Mouse (Mus musculus) CH12.LX (cell line): ENCODE results near the gene Zfp663.

Source experiments
- CHD2 ChIP-seq: IDR thresholded peaks from 2 replicates; pipeline ENCODE4 v1.6.1; 2011; ENCODE audit warnings: low read length, improper control_type of control experiment
- CTCF ChIP-seq, 2 experiments: IDR thresholded peaks in 1 of 2; conservative IDR thresholded peaks in 1 of 2; 2 replicates each; pipeline ENCODE4 v1.5.1; 2011 to 2012; ENCODE audit warnings: low read depth in 2 of 2, low read length in 2 of 2, improper control_type of control experiment in 1 of 2, inconsistent platforms in 1 of 2, mild to moderate bottlenecking in 1 of 2, moderate library complexity in 1 of 2
- E2F4 ChIP-seq: IDR thresholded peaks from 2 replicates; pipeline ENCODE4 v1.6.1; 2011; ENCODE audit warnings: low read depth, low read length, improper control_type of control experiment; ENCODE audit not compliant: insufficient replicate concordance
- ELF1 ChIP-seq: IDR thresholded peaks from 2 replicates; pipeline ENCODE4 v1.6.1; 2014; ENCODE audit warnings: low read depth, mild to moderate bottlenecking, inconsistent platforms, low read length, improper control_type of control experiment
- ETS1 ChIP-seq: conservative IDR thresholded peaks from 2 replicates; pipeline ENCODE4 v1.6.1; 2012; ENCODE audit warnings: low read depth, mild to moderate bottlenecking, inconsistent platforms, low read length, improper control_type of control experiment, moderate library complexity
- MAFK ChIP-seq: IDR thresholded peaks from 2 replicates; pipeline ENCODE4 v1.6.1; 2011; ENCODE audit warnings: low read length, improper control_type of control experiment; ENCODE audit not compliant: insufficient replicate concordance
- RCOR1 ChIP-seq: conservative IDR thresholded peaks from 2 replicates; pipeline ENCODE4 v1.6.1; 2012; ENCODE audit warnings: low read depth, mild to moderate bottlenecking, inconsistent platforms, low read length, improper control_type of control experiment
- USF2 ChIP-seq: conservative IDR thresholded peaks from 2 replicates; pipeline ENCODE4 v1.6.1; 2011; ENCODE audit warnings: low read depth, low read length, improper control_type of control experiment
- ZC3H11A ChIP-seq: IDR thresholded peaks from 2 replicates; pipeline ENCODE4 v1.6.1; 2012; ENCODE audit warnings: low read depth, mild to moderate bottlenecking, inconsistent platforms, low read length, improper control_type of control experiment
- ZMIZ1 ChIP-seq: IDR thresholded peaks from 2 replicates; pipeline ENCODE4 v1.6.1; 2012; ENCODE audit warnings: low read depth, mild to moderate bottlenecking, inconsistent platforms, low read length, improper control_type of control experiment
- ZNF384 ChIP-seq: IDR thresholded peaks from 2 replicates; pipeline ENCODE4 v1.6.1; 2012; ENCODE audit warnings: low read depth, low read length, improper control_type of control experiment, inconsistent platforms

DNA sequence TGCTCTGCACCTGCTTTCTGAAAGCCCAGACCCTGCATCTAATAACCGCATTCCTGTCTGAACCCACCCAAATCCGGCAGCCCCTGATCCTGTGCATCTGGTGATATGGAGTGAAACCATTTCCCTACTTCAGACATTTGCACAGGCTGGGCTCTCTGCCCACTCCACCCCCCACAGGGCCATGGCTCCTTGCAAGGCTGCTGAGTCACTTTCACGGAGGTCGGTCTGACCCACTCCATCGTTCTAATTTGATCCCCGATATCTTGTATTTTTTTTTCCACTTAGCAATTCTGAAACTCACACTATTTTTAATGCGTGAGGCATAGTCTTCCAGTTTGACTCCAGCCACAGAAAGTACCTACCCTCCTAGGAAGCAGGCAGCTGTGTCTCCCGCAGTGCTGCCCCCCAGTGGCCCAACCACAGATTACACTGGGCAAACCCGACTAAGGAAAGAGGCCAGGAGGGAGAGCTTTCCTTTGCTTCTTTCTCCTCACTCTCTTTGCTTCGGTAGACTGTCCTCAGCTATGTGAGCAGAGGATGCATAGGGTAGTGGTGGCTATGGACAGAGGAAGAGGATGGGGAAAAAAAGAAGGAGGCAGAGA lies 39.3 kb upstream of the Zfp663 start:
- TF ChIP-seq ZC3H11A (no peak), E2F4 (no peak), CTCF (conservative IDR thresholded peaks at IDR 0.05 in 1 of 2, IDR thresholded peaks at IDR 0.05 in 1 of 2; ENCODE audit: low read depth in 2 of 2, low read length in 2 of 2) (peak; percentile 63 to 82; a peak in 3 of 4 replicates), ZNF384 (no peak), ZMIZ1 (no peak), USF2 (no peak), RCOR1 (no peak), MAFK (no peak), ETS1 (no peak), ELF1 (peak; percentile 30; the same call in 1 of the 2 replicates), CHD2 (no peak)
